Mouse (Mus musculus): Measurements from ENCODE around the gene Acap1. TPM values are rescaled to one million over a fixed set of nuclear protein-coding genes. Genes with fewer than 3 reads are reported as not detected.

Gene Acap1
- polyA plus RNA-seq, 1 experiment from 2014 or later = 0.49 TPM

DNA sequence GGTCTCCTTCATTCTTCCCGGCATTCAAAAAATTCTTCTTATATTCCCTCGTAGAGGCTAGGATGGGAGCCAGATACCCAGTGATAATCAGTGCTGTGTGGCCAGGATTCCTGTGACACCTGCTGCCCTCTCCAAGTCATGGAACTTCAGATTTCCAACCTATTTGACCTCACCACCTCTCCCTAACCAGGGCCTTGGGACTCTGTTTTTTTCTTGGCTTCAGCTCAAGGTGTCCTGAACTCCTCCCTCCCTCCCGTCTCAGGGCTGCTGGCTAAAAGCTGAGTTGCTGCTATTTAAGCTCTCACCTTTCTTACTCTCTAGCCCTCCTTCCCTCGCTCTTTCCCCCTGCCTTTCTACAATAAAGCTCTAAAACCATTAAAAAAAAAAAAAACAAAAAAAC is 4.5 kb upstream of the Acap1 start:
- H3K27me3 ChIP-seq (replicated peaks; ENCODE audit: control insufficient read depth, insufficient read depth, low read length) = no peaks in the 10 kb centered on the region
- H3K4me1 ChIP-seq (replicated peaks; ENCODE audit: control insufficient read depth, insufficient read depth, low read length) = peaks cover 31% of the 10 kb centered on the region
- H3K9me3 ChIP-seq (ENCODE audit: control insufficient read depth, low read length) = no peaks in the 10 kb centered on the region
- WGBS = 13% methylated on average over 4 of the region's 4 CpGs
- no peak for ATAC-seq
- peak overlapping the region; percentile 78 for H3K4me3 ChIP-seq (replicated peaks; ENCODE audit: low read length)
- peak overlapping the region; percentile 98 for H3K27ac ChIP-seq (ENCODE audit: low read length)
- H3K36me3 ChIP-seq (ENCODE audit: control insufficient read depth, insufficient read depth) = peaks cover 11% of the 10 kb centered on the region
- peak overlapping the region; percentile 92 for H3K9ac ChIP-seq (replicated peaks; ENCODE audit: low read depth, low read length)
- peak overlapping the region; percentile 92 for H3K4me2 ChIP-seq (ENCODE audit: low read length)

DNA sequence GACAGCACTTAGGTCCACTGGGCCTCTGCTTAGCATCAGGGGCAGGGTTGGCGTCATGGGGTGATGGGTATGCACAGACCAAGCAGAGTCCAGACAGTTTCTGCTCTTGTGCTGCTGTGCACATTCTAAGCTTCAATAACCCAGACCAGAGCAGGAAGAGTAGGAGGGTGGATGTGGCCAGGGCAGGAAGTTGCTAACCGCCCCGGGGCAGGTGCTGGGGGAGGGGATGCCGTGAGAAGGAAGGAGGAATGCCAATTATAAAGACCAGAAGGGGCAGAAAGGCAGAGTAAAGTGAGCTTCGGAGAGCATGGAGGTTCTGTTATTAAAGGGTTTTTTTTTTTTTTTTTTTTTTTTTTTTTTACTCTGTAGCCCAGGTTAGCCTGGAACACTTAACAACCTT is 668 bp downstream of the Acap1 start:
- H3K4me3 ChIP-seq (replicated peaks; ENCODE audit: low read length) = no peak overlapping the region
- H3K27ac ChIP-seq (ENCODE audit: low read length) = no peak overlapping the region
- no peak for ATAC-seq
- no peaks in the 10 kb centered on the region for H3K36me3 ChIP-seq (ENCODE audit: control insufficient read depth, insufficient read depth)
- 85% methylated on average over 5 of the region's 5 CpGs for WGBS
- H3K27me3 ChIP-seq (replicated peaks; ENCODE audit: control insufficient read depth, insufficient read depth, low read length) = no peaks in the 10 kb centered on the region
- H3K9me3 ChIP-seq (ENCODE audit: control insufficient read depth, low read length) = no peaks in the 10 kb centered on the region
- H3K4me2 ChIP-seq (ENCODE audit: low read length) = no peak overlapping the region
- peaks cover 16% of the 10 kb centered on the region for H3K4me1 ChIP-seq (replicated peaks; ENCODE audit: control insufficient read depth, insufficient read depth, low read length)
- no peak overlapping the region for H3K9ac ChIP-seq (replicated peaks; ENCODE audit: low read depth, low read length)

DNA sequence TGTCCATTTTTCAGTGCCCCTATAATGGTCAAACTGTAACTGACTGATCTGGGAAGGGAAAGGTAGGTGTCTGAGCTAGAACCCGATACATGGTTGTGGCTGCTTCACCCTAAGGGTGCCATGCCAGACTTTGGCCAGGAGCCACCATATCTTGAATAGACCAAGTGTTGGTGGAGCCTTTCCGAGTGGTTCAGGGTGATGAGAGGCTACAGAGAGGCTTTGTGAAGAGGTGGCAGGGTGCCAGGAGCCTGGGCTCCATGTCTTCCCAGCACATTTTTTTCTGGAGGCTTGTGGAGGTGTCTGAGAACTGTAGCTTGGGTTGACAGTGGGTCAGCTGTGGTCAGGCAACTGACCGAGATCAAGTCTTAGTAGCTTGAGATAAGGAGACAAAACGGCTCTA is 3.9 kb downstream of the Acap1 start:
- Histone ChIP-seq H3K4me2 (ENCODE audit: low read length) (no peak overlapping the region), H3K4me3 (replicated peaks; ENCODE audit: low read length) (no peak overlapping the region), H3K36me3 (ENCODE audit: control insufficient read depth, insufficient read depth) (no peaks in the 10 kb centered on the region), H3K27ac (ENCODE audit: low read length) (no peak overlapping the region), H3K4me1 (replicated peaks; ENCODE audit: control insufficient read depth, insufficient read depth, low read length) (no peaks in the 10 kb centered on the region), H3K27me3 (replicated peaks; ENCODE audit: control insufficient read depth, insufficient read depth, low read length) (no peaks in the 10 kb centered on the region), H3K9me3 (ENCODE audit: control insufficient read depth, low read length) (no peaks in the 10 kb centered on the region), H3K9ac (replicated peaks; ENCODE audit: low read depth, low read length) (no peak overlapping the region)
- WGBS = 60% methylated on average over 4 of the region's 4 CpGs
- no peak for ATAC-seq

DNA sequence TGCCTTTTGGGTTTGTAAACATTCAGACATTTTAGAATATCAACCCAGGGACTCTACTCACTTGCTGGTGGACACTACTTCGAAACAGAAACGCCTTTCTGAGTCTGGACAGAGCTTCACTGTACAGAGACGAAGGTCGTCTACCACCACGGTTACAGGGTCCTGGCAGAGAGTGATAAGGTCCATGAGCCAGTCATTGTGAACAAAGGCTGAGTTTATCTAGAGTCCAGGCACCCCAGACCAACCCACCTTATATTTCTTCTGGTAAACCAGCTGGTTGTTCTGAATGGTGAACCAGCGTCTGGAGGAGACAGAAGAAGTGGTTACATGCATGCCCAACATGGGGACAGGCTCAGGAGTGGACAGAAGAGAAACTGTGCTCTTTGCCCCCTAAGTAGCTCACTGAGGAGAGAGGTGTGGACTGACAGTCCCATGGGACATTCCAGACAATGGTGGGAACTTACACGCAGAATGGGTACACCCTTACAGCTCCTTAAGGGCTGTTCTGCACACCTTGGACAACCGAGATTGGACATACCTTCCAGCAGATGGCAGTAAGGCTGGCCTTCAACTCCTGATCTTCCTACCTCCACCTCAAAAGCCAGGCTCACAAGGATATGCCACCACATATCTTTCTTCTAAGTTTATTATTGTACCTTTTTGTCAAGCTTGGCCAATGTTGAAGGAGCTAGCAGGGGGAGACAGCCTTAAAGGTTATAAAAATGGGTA is 8.3 kb downstream of the Acap1 start:
- H3K27me3 ChIP-seq (replicated peaks; ENCODE audit: control insufficient read depth, insufficient read depth, low read length) = 0 out of 2 replicates have a peak, but pooled peaks cover 2% of the 10 kb centered on the region
- 74% methylated on average over 8 of the region's 8 CpGs for WGBS
- no peaks in the 10 kb centered on the region for H3K9me3 ChIP-seq (ENCODE audit: control insufficient read depth, low read length)
- no peak overlapping the region for H3K27ac ChIP-seq (ENCODE audit: low read length)
- H3K9ac ChIP-seq (replicated peaks; ENCODE audit: low read depth, low read length) = no peak overlapping the region
- H3K4me2 ChIP-seq (ENCODE audit: low read length) = no peak overlapping the region
- H3K36me3 ChIP-seq (ENCODE audit: control insufficient read depth, insufficient read depth) = no peaks in the 10 kb centered on the region
- H3K4me1 ChIP-seq (replicated peaks; ENCODE audit: control insufficient read depth, insufficient read depth, low read length) = no peaks in the 10 kb centered on the region
- ATAC-seq = no peak
- no peak overlapping the region for H3K4me3 ChIP-seq (replicated peaks; ENCODE audit: low read length)

DNA sequence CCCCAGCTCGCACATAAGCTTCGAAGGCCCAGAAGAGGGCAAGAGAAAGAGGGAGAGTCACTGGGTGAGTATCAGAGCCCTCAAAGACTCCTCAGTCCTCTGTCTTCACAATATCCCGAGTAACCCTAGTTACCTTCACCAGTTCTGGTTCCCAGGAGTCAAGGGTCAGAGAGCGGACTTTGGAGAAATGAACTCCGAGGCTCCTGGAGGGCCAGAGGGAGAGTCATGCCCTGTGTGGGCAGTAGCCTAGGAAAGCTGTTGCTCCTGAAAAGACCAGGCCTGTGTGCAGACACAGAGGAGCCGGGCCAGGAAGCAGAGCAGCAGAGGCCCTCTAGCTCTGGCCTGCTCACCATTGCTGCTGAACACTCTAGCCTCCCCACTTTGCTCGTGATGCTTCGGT is 10.7 kb downstream of the Acap1 start:
- no peak overlapping the region for H3K4me2 ChIP-seq (ENCODE audit: low read length)
- H3K4me3 ChIP-seq (replicated peaks; ENCODE audit: low read length) = no peak overlapping the region
- H3K27me3 ChIP-seq (replicated peaks; ENCODE audit: control insufficient read depth, insufficient read depth, low read length) = peaks cover 5% of the 10 kb centered on the region; the same call in 1 of the 2 replicates
- no peaks in the 10 kb centered on the region for H3K9me3 ChIP-seq (ENCODE audit: control insufficient read depth, low read length)
- WGBS = 78% methylated on average over 8 of the region's 8 CpGs
- no peak for ATAC-seq
- no peak overlapping the region for H3K27ac ChIP-seq (ENCODE audit: low read length)
- H3K4me1 ChIP-seq (replicated peaks; ENCODE audit: control insufficient read depth, insufficient read depth, low read length) = peaks cover 14% of the 10 kb centered on the region
- H3K9ac ChIP-seq (replicated peaks; ENCODE audit: low read depth, low read length) = no peak overlapping the region
- H3K36me3 ChIP-seq (ENCODE audit: control insufficient read depth, insufficient read depth) = no peaks in the 10 kb centered on the region

DNA sequence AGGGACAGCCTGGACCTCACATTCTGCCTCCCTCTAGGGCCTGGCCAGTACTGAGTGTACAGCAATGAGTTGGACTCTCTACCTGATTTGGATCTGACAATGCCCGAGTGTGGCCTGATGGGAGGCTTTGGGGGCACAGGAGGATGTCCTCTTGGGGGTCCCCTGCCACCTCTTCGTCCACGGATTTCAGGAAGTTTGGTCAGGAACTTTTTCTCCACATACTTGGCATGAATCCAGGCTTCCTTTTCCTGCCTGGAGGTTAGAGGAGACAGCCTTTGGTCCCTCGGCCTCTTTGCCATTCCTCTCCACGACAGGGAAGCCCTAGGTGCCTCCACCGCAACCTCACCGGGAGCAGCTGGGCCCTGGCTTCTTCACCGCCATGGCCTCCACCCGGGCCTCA is 11.1 kb downstream of the Acap1 start:
- Histone ChIP-seq H3K9me3 (ENCODE audit: control insufficient read depth, low read length) (no peaks in the 10 kb centered on the region), H3K4me1 (replicated peaks; ENCODE audit: control insufficient read depth, insufficient read depth, low read length) (peaks cover 14% of the 10 kb centered on the region), H3K9ac (replicated peaks; ENCODE audit: low read depth, low read length) (no peak overlapping the region), H3K4me2 (ENCODE audit: low read length) (no peak overlapping the region), H3K4me3 (replicated peaks; ENCODE audit: low read length) (no peak overlapping the region), H3K27ac (ENCODE audit: low read length) (no peak overlapping the region), H3K27me3 (replicated peaks; ENCODE audit: control insufficient read depth, insufficient read depth, low read length) (peaks cover 5% of the 10 kb centered on the region; the same call in 1 of the 2 replicates), H3K36me3 (ENCODE audit: control insufficient read depth, insufficient read depth) (no peaks in the 10 kb centered on the region)
- ATAC-seq = no peak
- WGBS = 80% methylated on average over 9 of the region's 9 CpGs

DNA sequence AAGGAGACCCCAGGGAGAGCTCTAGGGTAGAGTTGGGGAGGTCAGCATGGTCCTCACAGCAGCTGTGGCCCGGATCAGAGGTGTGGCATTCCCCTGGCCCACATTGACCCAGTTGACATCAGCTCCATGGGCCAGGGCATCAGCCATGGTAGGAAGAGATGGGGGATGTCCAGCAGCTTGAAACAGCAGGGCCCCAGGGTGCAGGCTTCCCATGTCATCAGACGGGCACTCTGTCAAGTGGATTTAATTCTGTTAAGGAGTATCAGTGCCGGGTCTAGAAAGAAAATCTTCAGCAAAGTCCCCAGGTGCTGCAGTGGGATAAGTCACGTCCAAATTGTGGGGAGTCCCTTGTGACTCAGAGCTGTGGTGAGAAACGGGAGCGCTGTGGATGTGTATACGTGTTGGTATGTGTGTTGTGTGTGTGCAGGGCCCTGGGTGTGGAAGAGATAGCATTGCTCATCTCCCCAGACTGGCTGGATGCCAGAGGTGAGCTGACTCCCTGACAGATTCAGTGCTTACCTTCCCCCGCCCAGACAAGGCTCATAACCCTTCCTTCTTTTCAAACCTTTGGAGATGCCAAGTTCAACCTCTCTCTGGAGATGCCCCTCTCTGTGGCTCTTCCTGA is 11.7 kb downstream of the Acap1 start:
- H3K36me3 ChIP-seq (ENCODE audit: control insufficient read depth, insufficient read depth) = no peaks in the 10 kb centered on the region
- H3K9me3 ChIP-seq (ENCODE audit: control insufficient read depth, low read length) = no peaks in the 10 kb centered on the region
- peaks cover 14% of the 10 kb centered on the region for H3K4me1 ChIP-seq (replicated peaks; ENCODE audit: control insufficient read depth, insufficient read depth, low read length)
- no peak overlapping the region for H3K4me3 ChIP-seq (replicated peaks; ENCODE audit: low read length)
- H3K9ac ChIP-seq (replicated peaks; ENCODE audit: low read depth, low read length) = no peak overlapping the region
- WGBS = 91% methylated on average over 8 of the region's 8 CpGs
- H3K4me2 ChIP-seq (ENCODE audit: low read length) = no peak overlapping the region
- H3K27me3 ChIP-seq (replicated peaks; ENCODE audit: control insufficient read depth, insufficient read depth, low read length) = peaks cover 5% of the 10 kb centered on the region; the same call in 1 of the 2 replicates
- H3K27ac ChIP-seq (ENCODE audit: low read length) = no peak overlapping the region
- no peak for ATAC-seq

DNA sequence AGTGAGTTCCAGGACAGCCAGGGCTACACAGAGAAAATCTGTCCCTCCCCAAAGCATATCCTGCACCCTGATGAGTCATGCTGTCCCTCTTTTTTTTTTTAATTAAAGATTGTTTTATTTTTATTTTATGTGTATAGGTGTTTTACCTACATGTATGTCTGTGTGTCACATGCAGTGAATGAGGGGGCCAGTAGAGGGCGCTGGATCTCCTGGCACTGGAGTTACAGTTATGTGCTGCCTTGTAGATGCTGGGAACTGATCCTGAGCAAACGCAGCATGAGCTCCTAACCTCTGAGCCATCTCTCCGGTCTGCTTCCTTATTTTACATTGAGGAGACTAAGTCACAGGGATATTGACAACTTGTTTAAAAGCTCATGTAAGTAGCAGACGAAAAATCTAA is 12.3 kb downstream of the Acap1 start:
- Histone ChIP-seq H3K4me3 (replicated peaks; ENCODE audit: low read length) (no peak overlapping the region), H3K9me3 (ENCODE audit: control insufficient read depth, low read length) (no peaks in the 10 kb centered on the region), H3K27me3 (replicated peaks; ENCODE audit: control insufficient read depth, insufficient read depth, low read length) (peaks cover 5% of the 10 kb centered on the region; the same call in 1 of the 2 replicates), H3K4me2 (ENCODE audit: low read length) (no peak overlapping the region), H3K9ac (replicated peaks; ENCODE audit: low read depth, low read length) (no peak overlapping the region), H3K27ac (ENCODE audit: low read length) (no peak overlapping the region), H3K4me1 (replicated peaks; ENCODE audit: control insufficient read depth, insufficient read depth, low read length) (peaks cover 14% of the 10 kb centered on the region), H3K36me3 (ENCODE audit: control insufficient read depth, insufficient read depth) (no peaks in the 10 kb centered on the region)
- 63% methylated on average over 4 of the region's 4 CpGs for WGBS
- ATAC-seq = no peak

DNA sequence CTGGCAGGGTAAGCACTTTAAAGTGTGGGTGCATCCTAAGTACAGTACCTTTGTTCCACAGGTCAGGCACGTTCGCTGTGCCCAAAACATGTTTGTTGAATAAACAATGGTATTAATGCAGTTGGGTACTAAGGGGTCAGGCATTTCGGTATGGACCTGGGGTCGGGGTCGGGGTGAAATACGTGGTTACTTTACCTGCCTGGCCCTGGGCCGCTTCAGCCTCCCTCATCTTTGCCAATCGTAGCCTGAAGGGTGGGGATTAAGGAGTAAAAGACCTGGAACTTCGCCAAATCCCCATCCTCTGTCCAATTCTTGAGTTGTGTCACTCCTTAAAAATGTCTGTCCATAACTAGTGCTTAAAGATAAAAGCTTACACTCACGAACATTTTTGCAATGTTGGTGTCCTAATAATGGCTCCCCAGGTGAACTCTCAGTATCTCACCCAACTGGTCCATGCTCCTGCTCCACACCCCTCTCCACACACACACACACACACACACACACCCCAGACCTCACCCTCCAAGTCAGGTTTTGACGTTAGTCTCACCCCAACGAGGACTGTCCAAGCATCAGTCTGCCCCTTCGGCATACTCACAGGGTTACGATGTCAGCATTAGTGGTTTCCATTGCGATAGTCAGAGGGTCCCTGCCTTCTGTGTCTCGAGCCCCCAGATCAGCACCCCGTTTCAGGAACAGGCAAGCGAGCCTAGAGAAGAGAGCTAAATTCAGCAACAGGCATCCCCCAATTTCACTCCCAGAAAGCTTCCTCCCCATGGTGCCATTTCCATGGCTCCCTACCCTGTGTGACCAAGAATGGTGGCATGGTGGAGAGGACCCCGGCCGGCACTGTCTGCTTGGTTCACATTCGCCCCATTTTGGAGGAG is 13.3 kb downstream of the Acap1 start:
- H3K27me3 ChIP-seq (replicated peaks; ENCODE audit: control insufficient read depth, insufficient read depth, low read length) = peaks cover 5% of the 10 kb centered on the region; the same call in 1 of the 2 replicates
- no peaks in the 10 kb centered on the region for H3K36me3 ChIP-seq (ENCODE audit: control insufficient read depth, insufficient read depth)
- no peak overlapping the region for H3K9ac ChIP-seq (replicated peaks; ENCODE audit: low read depth, low read length)
- no peak for ATAC-seq
- H3K4me2 ChIP-seq (ENCODE audit: low read length) = peak overlapping the region; percentile 72
- H3K9me3 ChIP-seq (ENCODE audit: control insufficient read depth, low read length) = no peaks in the 10 kb centered on the region
- 56% methylated on average over 21 of the region's 21 CpGs for WGBS
- H3K4me3 ChIP-seq (replicated peaks; ENCODE audit: low read length) = peak overlapping the region; percentile 44; the same call in 1 of the 2 replicates
- H3K27ac ChIP-seq (ENCODE audit: low read length) = no peak overlapping the region
- peaks cover 16% of the 10 kb centered on the region for H3K4me1 ChIP-seq (replicated peaks; ENCODE audit: control insufficient read depth, insufficient read depth, low read length)
